Mouse (Mus musculus): ENCODE measurements around the gene Myl12a.
A peak's percentile ranks its signal among the peaks of the same experiment; 100 is the strongest.

Myl12a gene

GRCm38 (mm10) chr17:71009751-71010150, 7.1 kb upstream of the Myl12a start:
- DNase-seq: no peak

GRCm38 (mm10) chr17:71008676-71009075, 6.0 kb upstream of the Myl12a start:
- DNase-seq: no peak

- no peak for DNase-seq
These were observed 4.3 kb upstream of the Myl12a start for GRCm38 (mm10) chr17:71006976-71007375.

- DNase-seq: no peak
These were observed 1.7 kb upstream of the Myl12a start for GRCm38 (mm10) chr17:71004186-71004960.

GRCm38 (mm10) chr17:71003721-71004120, 1.0 kb upstream of the Myl12a start:
- DNase-seq: no peak

GRCm38 (mm10) chr17:71003112-71003511, 434 bp upstream of the Myl12a start:
- no peak for DNase-seq

GRCm38 (mm10) chr17:71002081-71002743, 466 bp downstream of the Myl12a start, which contains the start of gene Myom1:
Myom1 (plus strand) TSS chr17:71002633.
- peak; percentile 95 for DNase-seq

- DNase-seq: no peak
These were observed 988 bp downstream of the Myl12a start for GRCm38 (mm10) chr17:71001699-71002080.

GRCm38 (mm10) chr17:71001067-71001466, 1.6 kb downstream of the Myl12a start:
- no peak for DNase-seq

- DNase-seq: no peak
These were observed 2.4 kb downstream of the Myl12a start for GRCm38 (mm10) chr17:71000255-71000654.

GRCm38 (mm10) chr17:70999187-70999586, 3.5 kb downstream of the Myl12a start:
- no peak for DNase-seq

- DNase-seq: no peak
These were observed 4.2 kb downstream of the Myl12a start for GRCm38 (mm10) chr17:70998400-70998975.

GRCm38 (mm10) chr17:70997836-70998235, 4.8 kb downstream of the Myl12a start:
- no peak for DNase-seq

GRCm38 (mm10) chr17:70995551-70995950, 7.1 kb downstream of the Myl12a start:
- DNase-seq: no peak

- DNase-seq: no peak
These were observed 8.0 kb downstream of the Myl12a start for GRCm38 (mm10) chr17:70994671-70995070.

- DNase-seq: no peak
These were observed 9.3 kb downstream of the Myl12a start for GRCm38 (mm10) chr17:70993385-70993807.

- DNase-seq: no peak
These were observed 10.0 kb downstream of the Myl12a start for GRCm38 (mm10) chr17:70992662-70993061.

- DNase-seq: no peak
These were observed 10.7 kb downstream of the Myl12a start for GRCm38 (mm10) chr17:70991706-70992625.

- DNase-seq: peak; percentile 74
These were observed 12.0 kb downstream of the Myl12a start for GRCm38 (mm10) chr17:70990403-70991303.

- no peak for DNase-seq
These were observed 12.7 kb downstream of the Myl12a start for GRCm38 (mm10) chr17:70989991-70990390.

GRCm38 (mm10) chr17:70989430-70989829, 13.2 kb downstream of the Myl12a start:
- DNase-seq: no peak

GRCm38 (mm10) chr17:70988337-70988767, 14.3 kb downstream of the Myl12a start:
- no peak for DNase-seq
